Mouse (Mus musculus): ENCODE measurements around the gene Pde3a.

Gene Pde3a

DNA sequence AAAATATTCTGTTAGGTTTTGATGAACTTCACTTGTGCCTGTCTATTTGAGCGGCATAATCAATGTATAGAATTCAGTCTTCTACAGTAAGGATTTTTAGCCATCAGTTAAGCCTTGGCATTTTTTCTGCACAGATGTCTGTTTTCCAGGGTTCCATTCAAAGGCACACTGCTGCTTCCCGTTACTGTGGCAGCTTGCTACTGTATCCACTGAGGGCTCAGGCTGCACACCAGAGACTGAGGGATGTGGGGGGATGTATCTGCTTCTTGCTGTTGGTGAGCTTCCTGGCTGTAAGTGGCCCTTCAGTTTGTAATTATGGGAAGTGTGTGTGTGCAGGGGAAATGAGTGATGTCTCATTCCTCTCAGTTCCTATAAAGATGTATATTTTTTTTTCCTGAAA lies 154.9 kb downstream of the Pde3a start:
- no peak for DNase-seq (ENCODE audit: low read depth, low spot score)

DNA sequence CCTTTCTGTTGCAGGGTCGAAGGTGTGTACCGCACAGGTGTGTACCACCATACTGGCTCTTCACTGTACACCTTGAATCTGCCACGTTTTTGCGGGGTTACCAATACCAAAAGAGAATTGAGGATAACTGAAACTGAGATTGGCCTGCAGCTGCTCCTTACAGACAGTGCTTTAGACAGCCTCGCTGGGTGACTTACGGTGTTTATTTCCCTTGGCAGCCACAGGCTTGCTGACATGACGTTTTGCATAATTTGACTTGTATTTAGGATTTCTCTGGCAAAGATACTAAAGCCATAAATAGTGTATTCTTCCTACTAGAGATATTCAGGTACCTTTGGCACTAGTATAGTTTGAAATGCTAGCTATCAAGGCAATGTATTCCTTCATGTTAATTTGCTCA lies 155.6 kb downstream of the Pde3a start:
- DNase-seq (ENCODE audit: low read depth, low spot score) = no peak

DNA sequence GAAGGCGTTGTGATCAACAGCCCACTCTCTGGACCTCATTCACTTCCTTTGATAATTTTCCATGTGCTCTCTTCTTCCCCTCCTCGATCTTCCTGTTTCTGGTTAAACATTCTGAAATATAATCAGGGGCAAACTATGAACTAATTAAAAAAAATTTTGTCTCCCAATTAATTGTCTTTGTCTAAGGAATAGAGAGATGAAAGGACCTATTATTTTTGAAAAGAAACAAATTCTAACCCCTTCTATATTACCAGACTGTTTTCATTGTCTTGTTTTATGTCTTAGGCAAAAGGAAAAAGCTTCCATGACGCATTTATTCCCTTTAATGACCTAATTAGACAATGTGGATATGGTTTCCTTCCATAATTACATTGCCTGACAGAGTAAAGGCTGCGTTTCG lies 156.4 kb downstream of the Pde3a start:
- DNase-seq (ENCODE audit: low read depth, low spot score) = no peak

DNA sequence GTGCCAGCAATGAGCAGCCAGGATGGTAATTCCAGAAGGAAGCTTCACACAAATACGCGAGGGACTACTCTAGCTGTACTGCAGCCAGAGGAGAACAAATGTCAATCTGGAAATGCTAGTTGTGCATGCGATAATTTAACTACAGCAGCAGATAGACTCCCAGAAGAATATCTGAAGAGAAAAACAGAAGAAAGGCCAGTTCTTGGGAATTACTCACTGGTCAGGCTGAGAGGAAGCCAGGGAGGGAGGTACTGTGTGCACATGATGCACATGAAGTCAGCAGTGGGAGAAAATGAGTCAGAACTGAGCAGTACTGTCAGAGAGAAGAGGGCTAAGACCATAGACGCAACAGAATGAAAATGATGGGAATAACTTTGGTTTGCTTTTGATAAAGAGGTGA lies 159.7 kb downstream of the Pde3a start:
- DNase-seq (ENCODE audit: low read depth, low spot score) = no peak

DNA sequence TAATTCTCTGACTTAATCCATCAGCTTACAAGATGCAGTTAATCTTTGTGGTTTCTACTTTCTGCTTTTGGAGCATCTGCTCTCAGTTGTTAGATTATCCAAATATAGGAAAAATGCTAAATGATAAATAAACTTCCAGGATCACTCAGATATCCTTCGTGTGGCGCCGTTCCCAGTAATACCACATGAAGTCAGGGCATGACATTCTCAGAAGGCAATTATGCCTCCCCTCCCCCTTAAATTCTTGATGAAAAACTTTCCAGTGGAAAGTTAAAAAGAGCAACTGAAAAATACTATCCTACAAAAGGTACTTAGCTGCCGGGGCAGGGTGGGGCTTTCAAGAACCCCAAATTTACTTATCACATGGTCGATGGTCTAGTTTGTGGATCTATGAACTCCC lies 161.8 kb downstream of the Pde3a start:
- no peak for DNase-seq (ENCODE audit: low read depth, low spot score)

DNA sequence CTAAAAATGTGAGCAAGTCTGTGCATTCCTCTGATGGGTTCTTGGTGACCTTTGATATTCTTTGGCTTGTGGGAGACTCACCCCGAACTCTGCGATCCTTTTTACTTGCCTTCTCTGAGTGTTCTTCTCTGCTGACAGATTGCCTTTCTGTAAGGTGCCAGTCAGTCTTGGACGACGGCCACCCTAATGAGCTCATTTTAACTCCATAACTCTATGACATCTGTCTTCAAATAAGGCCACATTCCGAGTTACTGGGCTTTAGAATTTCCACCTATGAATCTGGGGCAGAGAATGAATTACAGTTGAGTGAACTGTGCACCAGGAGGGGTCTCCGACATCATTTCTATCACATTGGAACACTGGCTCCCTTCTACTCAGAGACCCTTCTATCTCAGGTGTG lies 176.0 kb downstream of the Pde3a start:
- DNase-seq (ENCODE audit: low read depth, low spot score) = no peak

DNA sequence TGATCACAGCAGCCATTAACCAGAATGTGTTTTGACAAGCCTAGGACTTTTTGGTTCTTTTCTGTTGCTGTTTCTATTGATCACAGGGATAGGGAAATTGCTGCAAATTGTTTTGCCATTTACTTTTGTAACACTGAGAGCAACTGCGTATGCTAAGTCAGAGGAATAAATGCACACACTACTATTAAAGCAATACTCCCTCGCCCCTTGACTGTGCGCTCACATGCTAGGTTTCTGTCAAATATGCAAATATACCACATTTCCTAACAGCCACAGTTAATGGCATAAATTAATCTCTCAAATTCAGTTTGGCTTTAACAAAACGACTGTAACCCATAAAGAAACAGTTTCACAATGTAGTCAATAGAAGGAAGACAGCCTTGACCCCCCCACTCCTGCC lies 179.5 kb downstream of the Pde3a start:
- no peak for DNase-seq (ENCODE audit: low read depth, low spot score)

DNA sequence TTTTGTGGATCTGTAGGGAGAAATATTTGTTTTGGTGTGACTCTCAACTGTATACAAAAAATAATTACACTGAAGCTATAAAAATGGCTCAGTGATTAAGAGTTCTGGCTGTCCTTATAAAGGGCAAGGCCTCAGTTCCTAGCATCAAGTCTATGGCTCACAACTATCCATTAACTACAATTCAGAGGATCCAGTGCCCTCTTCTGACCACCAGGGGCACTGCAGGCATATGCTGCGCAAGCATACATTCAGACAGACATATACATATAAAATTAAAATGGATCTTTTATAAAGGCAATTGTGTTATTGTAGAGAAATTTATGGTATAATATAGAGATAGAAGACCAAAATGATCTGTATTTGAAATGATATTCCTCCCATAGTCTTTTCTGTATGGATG lies 181.1 kb downstream of the Pde3a start:
- DNase-seq (ENCODE audit: low read depth, low spot score) = no peak

DNA sequence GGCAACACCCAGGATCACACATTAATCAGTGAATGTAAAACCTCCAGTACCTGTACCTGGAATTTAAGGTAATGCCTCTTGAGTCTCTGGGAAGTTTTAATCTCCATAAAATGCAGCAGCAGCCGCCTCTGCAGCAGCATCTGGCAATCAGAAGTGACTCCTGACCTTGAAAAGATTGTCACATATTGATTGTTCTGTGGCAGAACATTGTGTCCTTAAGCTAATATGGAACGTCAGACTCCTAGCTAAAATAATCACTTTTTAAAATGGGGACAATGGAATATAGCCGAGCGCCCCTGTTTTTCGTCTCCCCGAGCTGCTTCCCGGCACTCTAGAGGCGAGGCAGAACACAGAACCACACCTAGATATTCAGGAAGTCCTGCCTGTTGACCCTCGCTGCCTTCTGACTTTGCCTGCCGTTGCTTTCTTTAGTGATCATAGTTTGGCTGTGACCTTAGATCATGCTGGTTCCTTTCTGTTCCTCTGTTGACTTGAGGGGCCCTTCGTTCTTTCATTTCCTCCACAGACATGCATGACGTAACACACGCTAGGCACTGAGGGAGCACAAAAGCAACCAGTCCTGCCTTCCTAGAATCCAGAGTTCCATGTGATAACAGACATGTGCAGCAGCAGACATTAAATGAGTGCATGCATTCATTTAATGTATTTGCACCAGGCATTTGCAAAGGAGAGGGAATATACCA lies 183.4 kb downstream of the Pde3a start:
- DNase-seq (ENCODE audit: low read depth, low spot score) = no peak

DNA sequence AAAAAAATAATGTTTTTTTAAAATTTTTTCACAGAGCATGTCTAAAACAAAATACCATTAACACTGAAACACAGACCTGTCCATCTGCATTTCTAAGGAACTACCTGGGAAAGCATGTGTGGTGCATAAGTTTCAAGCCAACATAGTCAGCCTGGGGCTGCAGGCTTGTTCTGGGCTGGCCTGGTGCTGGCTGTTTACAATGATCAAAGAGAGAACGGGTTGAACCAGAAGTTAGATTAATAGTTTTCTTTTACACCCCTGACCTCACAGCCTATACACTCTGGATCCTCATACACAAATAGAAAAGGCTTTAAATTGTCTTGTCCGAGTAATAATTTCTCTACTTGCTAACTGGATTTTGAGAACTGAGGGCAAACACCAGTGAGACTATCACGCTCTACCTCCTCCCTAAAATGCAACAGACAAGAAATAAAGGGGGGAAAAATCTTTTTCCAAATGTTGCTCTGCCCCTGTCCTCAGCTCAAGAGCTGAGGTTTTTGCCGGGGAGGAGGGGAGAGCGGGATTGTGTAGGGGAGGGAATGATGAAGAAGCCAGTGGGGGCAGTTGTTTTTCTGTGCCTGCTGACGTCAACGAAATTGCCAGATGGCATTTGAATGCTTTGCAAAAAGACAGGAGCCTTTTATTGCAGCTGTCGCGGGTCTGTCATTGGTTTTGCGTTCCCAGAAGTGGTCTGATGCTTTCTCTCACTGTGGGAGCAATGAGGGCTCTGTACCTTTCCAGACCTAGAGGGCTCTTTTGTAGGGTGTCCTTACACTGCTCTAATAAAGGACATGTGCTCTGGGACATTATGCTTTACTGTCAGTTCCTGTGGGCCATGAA lies 185.1 kb downstream of the Pde3a start:
- DNase-seq (ENCODE audit: low read depth, low spot score) = no peak

DNA sequence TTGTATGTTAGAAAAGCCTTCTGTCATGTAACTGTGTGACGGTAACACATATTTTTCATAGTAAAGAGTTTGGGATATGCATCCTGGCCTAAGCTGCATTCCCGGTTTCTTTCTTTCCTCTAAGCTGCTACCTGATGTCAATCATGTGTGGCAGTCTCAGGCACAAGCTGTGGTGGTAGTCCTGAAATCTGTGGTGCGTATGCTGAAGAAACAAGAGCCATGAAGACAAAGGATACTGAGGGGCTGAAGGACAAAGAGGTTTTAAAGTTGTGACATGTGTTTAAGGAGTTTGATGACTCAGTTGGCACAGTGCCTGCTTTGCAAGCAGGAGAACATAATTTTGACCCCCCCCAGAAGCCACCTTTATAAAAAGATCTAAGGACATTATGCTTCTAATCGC lies 186.1 kb downstream of the Pde3a start:
- no peak for DNase-seq (ENCODE audit: low read depth, low spot score)

DNA sequence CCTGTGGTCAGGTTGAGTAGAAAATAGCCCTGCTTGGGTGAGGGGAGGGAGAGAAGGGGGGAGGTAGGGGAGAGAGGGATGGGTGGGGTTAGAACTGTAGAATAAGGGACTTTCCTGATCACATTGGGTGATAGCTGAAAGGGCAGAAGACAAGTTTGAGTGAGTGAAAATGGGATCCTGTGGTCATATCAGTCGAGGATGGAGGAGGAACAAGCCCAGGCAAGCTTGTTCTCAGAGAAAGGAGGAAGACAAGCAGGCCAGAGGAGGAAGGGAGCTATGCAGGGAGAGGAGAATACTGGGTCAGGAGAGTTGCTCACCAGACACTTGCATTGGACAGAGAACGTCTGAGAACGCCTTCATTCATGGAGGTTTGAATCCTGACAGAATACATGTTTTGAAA lies 190.9 kb downstream of the Pde3a start:
- no peak for DNase-seq (ENCODE audit: low read depth, low spot score)

DNA sequence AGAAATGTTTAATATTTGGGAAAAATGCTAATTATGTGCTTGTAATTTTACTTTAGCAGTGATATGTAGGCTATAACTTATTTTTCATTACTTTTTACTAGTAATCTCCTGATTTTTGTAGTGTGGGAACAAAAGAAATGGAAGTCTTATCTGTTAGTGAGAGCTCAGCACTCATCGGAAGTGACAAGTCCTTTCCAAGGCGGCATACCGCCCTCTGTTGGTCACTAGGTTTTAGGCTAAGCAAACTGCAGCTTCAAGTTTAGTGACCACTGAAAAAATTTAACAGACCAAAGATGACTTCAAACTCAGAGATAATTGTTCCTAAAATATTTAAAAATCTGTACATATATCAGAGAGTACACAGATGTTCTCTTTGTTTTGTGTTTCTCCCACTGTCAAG lies 198.5 kb downstream of the Pde3a start:
- DNase-seq (ENCODE audit: low read depth, low spot score) = no peak

DNA sequence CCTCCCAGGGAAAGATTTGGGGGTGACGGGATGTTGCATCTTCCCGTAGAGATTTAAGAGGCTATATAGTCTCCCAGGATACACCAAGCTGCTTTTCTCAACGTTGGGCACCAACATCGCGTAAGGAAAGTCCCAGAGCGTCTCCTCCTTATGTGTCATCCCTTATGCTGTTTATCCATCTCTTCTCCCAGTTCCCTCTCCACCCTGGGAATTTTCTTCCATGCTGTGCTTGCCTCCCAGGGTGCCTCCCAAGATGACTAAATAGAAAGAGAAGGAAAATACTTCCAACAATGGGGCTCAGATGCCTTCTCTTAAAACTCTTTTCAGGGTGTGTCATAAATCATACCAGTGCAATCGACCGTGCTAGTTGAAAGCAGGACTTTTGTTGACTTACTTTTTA lies 199.8 kb downstream of the Pde3a start:
- DNase-seq (ENCODE audit: low read depth, low spot score) = no peak

DNA sequence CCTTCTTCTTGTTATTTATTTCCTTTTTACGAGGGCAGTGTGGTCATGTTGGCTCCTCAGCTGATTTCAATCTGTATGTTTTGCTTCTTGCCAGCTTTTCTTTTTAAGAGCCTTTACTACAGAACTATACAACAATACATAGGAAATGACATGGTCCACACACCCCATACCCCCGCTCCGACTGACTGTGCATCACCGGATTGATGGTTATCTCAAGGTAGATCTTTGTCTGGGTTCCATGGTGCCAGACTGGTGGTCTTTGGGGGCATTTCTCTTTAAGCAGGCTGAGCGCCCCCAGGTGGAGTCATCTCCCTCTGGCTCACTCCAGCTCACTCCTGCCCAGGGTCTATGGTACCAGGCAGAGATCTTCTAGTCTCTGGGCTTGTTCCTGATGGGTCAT lies 206.3 kb downstream of the Pde3a start:
- no peak for DNase-seq (ENCODE audit: low read depth, low spot score)

DNA sequence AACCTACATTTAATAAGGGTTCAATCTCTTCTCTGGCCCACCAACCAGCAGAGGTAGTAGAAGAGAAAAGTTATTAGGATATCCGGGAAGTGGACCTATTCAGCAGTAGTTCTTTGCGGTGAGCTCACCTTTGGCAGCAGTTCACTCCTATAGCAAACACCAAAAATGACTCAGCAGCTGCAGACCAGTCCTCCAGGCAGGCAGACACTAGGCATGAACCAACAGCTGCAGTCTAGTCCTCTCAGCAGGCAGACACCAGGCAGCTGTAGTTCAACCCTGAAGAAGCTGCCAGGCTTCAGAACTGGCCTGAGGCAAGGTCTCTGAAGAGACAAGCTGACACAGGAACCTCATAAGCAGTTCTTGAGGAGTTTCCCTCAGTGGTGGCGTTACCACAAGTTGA lies 207.5 kb downstream of the Pde3a start:
- no peak for DNase-seq (ENCODE audit: low read depth, low spot score)

DNA sequence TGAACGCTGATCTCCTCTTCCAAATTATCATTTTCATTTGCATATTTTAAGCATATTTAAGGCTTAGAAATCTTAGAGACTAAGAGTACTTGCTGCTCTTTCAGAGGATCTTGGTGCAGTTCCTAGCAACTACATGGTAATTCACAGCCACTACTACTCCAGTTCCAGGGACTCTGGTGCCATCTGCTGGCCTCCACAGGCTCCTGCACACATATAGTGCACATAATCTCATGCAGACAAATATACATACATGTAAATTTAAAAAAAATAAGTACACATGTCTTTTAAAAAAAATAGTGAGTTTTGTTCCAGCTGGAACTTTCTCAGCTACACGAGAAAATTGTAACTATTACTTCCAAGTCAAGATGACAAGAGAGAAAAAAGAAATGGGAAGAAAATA lies 221.2 kb downstream of the Pde3a start:
- no peak for DNase-seq (ENCODE audit: low read depth, low spot score)

DNA sequence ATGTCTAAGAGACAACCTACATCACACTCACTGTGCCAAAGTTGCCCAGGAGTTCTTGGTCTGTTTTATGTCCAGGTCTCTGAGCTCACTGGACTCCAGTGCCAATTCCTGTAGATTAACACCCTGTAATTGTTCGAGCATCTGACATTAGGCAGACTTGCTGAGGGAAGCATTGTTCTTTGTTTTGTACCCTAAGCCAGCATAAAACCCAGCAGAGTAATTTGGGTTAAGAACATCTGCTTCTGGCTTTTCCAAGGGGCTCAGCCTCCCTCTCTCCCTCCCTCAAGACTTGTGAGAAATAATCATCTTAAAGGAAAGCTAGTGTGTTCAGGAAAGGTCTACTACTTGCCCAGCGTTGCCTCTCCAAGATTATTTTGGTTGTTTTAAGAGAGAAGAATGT lies 225.2 kb downstream of the Pde3a start:
- DNase-seq (ENCODE audit: low read depth, low spot score) = no peak

DNA sequence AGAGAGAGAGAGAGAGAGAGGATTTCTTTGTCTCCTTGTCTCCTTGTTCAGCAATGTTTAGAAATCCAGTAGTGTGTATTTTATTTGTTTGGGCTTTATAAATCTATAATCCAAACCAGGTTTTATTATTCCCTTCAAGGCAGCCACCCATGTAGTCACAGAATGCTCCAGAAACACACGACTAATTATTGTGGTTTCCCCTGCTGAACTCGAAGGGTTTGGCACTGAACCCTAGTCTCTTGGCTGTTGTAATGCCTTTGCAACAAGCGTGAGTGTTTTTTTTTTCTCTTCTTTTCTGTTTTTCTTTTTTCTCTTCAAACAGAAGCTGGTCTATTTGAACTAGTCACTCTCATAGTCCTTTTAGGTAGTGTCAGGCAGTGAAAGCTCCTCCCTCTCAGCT lies 225.6 kb downstream of the Pde3a start:
- DNase-seq (ENCODE audit: low read depth, low spot score) = no peak

DNA sequence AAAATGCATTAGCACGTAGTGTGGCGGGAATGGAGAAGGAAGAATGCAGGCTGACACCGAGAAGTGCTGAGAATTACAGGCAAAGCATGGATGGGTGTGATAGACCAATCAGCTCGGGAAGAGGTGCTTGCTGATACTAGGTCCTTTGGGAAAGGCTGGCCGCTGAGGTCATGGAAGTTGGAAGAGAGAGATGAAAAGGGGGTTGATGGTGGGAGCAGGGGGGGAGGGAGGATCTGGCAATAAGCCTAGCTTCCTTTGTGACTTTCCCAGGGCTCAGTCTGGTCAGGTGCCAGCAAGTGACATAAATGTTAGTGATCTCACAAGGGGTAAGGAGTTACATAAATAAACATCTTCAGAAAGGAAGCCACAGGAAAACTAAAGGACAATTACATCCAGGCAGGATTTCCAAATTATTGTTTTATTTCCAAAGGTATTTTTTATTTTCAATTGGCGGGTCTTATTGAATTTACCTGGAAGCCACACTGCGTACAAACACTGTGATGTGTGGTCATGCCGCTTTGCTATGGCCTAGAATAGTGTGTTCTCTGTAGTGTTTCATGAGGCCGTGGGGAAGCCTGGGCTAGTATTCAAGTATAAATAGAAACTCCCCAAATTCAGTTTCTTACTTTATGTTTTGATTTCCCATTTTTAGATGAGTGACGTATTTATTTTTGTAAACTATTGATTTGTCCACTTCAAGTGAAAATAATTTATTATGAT lies 236.4 kb downstream of the Pde3a start:
- DNase-seq (ENCODE audit: low read depth, low spot score) = no peak

DNA sequence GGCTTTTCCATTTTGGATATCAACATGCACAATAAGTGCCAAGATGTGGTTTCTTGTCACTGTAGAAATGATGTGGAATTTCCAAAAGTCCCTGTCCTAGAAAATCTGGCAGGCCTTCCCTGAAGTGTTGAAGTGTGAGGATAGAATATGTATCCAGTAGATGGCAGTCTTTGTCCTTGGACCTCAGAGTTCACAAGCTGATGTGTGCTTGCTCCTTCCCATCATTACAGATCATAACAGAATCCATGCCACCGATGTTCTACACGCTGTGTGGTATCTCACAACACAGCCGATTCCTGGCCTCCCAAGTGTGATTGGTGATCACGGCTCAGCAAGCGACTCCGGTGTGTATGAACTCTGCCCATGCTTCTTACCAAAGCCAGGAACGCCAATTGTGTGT lies 238.2 kb downstream of the Pde3a start:
- DNase-seq (ENCODE audit: low read depth, low spot score) = no peak

DNA sequence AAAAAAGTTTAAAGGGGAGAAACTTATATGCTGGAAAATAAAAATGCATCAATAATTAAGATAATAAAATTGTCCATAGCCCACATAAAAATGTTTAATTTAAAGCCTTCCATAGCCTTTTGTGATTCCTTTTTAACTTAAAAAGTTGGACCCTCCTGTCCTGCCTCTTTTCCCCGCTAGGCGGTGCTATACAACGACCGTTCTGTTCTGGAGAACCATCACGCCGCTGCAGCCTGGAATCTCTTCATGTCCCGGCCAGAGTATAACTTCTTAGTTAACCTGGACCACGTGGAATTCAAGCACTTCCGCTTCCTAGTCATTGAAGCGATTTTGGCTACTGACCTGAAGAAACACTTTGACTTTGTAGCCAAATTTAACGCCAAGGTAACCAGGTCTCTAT lies 239.6 kb downstream of the Pde3a start:
- no peak for DNase-seq (ENCODE audit: low read depth, low spot score)

DNA sequence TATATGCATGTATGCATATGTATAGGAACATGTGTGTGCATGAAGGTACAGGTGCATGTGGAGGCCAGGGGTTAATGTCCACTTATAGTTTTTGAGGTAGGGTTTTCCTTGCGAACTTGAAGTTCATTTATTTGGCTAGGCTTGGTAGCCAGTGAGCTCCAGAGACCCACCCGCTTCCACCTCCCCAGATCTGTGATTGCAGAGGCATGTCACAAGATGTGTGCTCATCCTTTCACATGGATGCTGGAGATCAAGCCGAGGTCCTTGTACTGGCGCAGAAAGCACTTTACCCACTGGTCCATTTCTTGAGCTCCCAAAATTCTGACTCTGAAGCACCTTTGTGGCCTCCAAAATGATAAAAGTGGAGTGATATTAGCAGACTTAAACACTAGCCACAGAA lies 245.8 kb downstream of the Pde3a start:
- no peak for DNase-seq (ENCODE audit: low read depth, low spot score)

Data from c-Kit-negative CD71-positive TER-119-positive erythroid progenitor cells, embryonic 14.5 days (primary cell).